Comparison of ENCODE assay signal across 15 mouse cellular contexts in the genomic region with DNA sequence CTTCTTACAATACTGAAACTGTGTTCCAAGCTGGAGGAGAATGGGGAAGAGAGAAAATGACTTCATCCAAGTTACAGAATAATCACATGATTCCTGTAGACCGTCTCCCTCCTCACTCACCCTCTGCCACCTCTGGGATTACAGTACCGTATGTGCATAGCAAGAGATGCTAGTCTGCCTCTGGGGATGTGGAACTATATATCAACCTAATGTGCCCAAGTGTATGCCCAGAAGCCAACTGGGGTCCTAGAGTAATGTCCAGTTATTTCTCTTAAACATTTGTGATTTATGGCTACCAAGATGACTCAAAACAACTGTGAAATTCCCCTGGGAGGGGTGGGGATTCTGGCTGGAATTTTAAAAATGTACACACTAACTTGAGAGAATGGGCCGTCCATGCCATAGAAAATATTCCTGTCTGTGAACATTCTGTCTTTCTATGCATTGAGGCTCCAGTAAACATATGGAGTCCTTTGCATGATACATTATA. TPM values are rescaled to one million over a fixed set of nuclear protein-coding genes. Genes with fewer than 3 reads are reported as not detected.
DNase-seq lines count a peak whose midpoint lies in the region; ATAC-seq and TF ChIP-seq lines count a peak whose summit lies in the region.
"Had no signal": no experiment of that assay in that cellular context is flagged by ENCODE, and none has a peak within 500 bp of the region (broad histone marks: within the 10 kb centered on the region; RNA-seq: fewer than 3 reads in every experiment).

No protein-coding gene starts in this region.

- intact Hi-C loops in left cerebral cortex, postnatal 25 days (cut with DNase I): no loop called here

- no peak overlapping the region for H3K4me3 ChIP-seq in kidney, postnatal 0 days (replicated peaks; ENCODE audit: low read depth, low read length)
- H3K4me3 ChIP-seq in embryonic fibroblast, embryonic 13.5 days (ENCODE audit: insufficient read depth, low read length): 0 out of 2 replicates have a peak overlapping the region, but pooled peaks have one; percentile 20
- H3K4me3 ChIP-seq: forebrain, embryonic 10.5 days; liver, embryonic 13.5 days; midbrain, embryonic 12.5 days had no signal

- 49% methylated on average over 3 of the region's 3 CpGs for WGBS in kidney, postnatal 0 days

- no peak overlapping the region for H3K27ac ChIP-seq in kidney, postnatal 0 days
- H3K27ac ChIP-seq in embryonic fibroblast, embryonic 13.5 days (ENCODE audit: insufficient read depth, low read length): peak overlapping the region; percentile 62
- H3K27ac ChIP-seq: forebrain, embryonic 10.5 days; liver, embryonic 13.5 days; midbrain, embryonic 12.5 days had no signal

- no peak for TF ChIP-seq CTCF in kidney, postnatal 0 days (IDR thresholded peaks at IDR 0.05; ENCODE audit: low read depth)
- TF ChIP-seq CTCF in embryonic fibroblast, embryonic 13.5 days (IDR thresholded peaks at IDR 0.05; ENCODE audit: borderline replicate concordance, insufficient read depth, low read length): no peak

- H3K27me3 ChIP-seq in kidney, postnatal 0 days (ENCODE audit: insufficient read depth, low read length): no peaks in the 10 kb centered on the region
- H3K27me3 ChIP-seq: liver, embryonic 13.5 days; midbrain, embryonic 12.5 days had no signal

- no peak for ATAC-seq in kidney, postnatal 0 days (replicated peaks; ENCODE audit: low FRiP score, low read depth)
- peak; percentile 42; the same call in 1 of the 2 replicates for ATAC-seq in monocyte, adult 5-6 weeks (replicated peaks; ENCODE audit: insufficient number of reproducible peaks, low FRiP score, low TSS enrichment, poor library complexity, severe bottlenecking)

- peak; percentile 47 for DNase-seq in kidney, postnatal 0 days (ENCODE audit: low spot score)
- DNase-seq in kidney, postnatal 25 days: no peak
- DNase-seq in CD4-positive helper T cell, adult 2 months (ENCODE audit: low read depth, low spot score): peak; percentile 31
- DNase-seq in left cerebral cortex, postnatal 25 days (ENCODE audit: low spot score in 2 of 2): no peak
- no peak for DNase-seq in ovary, postnatal 10 days (ENCODE audit: low spot score)
- no peak for DNase-seq in kidney, postnatal 14 days
- DNase-seq: cerebellum, adult 2 months; layer of hippocampus, adult 9-11 months; liver, embryonic 13.5 days; lung, postnatal 14 days; right cerebral cortex, postnatal 14 days had no signal

- no peaks in the 10 kb centered on the region for H3K4me1 ChIP-seq in kidney, postnatal 0 days (replicated peaks; ENCODE audit: insufficient read depth, low read length)
- H3K4me1 ChIP-seq in embryonic fibroblast, embryonic 13.5 days (ENCODE audit: control insufficient read depth, insufficient read depth, low read length): peaks cover 7% of the 10 kb centered on the region
- H3K4me1 ChIP-seq: forebrain, embryonic 10.5 days; liver, embryonic 13.5 days; midbrain, embryonic 12.5 days had no signal

- no peak for TF ChIP-seq POLR2A in embryonic fibroblast, embryonic 13.5 days (IDR thresholded peaks at IDR 0.05; ENCODE audit: low read depth, low read length)

- H3K4me2 ChIP-seq in kidney, postnatal 0 days (ENCODE audit: low read length): no peak overlapping the region
- H3K4me2 ChIP-seq: liver, embryonic 13.5 days; midbrain, embryonic 12.5 days had no signal

- no peaks in the 10 kb centered on the region for H3K36me3 ChIP-seq in kidney, postnatal 0 days (ENCODE audit: insufficient read depth, low read length)
- H3K36me3 ChIP-seq: forebrain, embryonic 10.5 days; liver, embryonic 13.5 days; midbrain, embryonic 12.5 days had no signal

- no peak overlapping the region for H3K9ac ChIP-seq in kidney, postnatal 0 days (ENCODE audit: low read depth, low read length)
- H3K9ac ChIP-seq: liver, embryonic 13.5 days; midbrain, embryonic 12.5 days had no signal

- no peaks in the 10 kb centered on the region for H3K9me3 ChIP-seq in kidney, postnatal 0 days (replicated peaks; ENCODE audit: low read length)
- H3K9me3 ChIP-seq: forebrain, embryonic 10.5 days; liver, embryonic 13.5 days; midbrain, embryonic 12.5 days had no signal

RNA-seq across cellular contexts. Expression of gene Tank, which starts 1.2 kb away (rescaled TPM):
- polyA plus RNA-seq in kidney, postnatal 0 days (2015; fragmentation: Nextera tagmentation; extraction: Ambion mirVana): 21.9 and 24.7 TPM in 2 replicates
- 54.7 and 55.5 TPM in 2 replicates for polyA plus RNA-seq in embryonic fibroblast, embryonic 13.5 days (2011; ENCODE audit: insufficient read length, low read depth, missing spikeins)
- 112 to 165 TPM (median 154 TPM) in 3 replicates for total RNA-seq in monocyte, adult 5-6 weeks (2017)
- total RNA-seq in left cerebral cortex, postnatal 25 days (2021): 10 to 100 TPM; 31.7 to 33.5 TPM

Comparison
In these comparisons a context has a peak if more than half of its experiments do, and no peak if none do; other contexts are left out.
1. DNase-seq: peak in kidney, postnatal 0 days (single experiment) and CD4-positive helper T cell, adult 2 months (single experiment); none in kidney, postnatal 25 days (0 of 2), left cerebral cortex, postnatal 25 days (0 of 2), ovary, postnatal 10 days (single experiment) and kidney, postnatal 14 days (single experiment).